Mouse (Mus musculus): Measurements from ENCODE around the gene Adam15.

- no peak for TF ChIP-seq CTCF (IDR thresholded peaks at IDR 0.05; ENCODE audit: borderline replicate concordance, insufficient read depth, low read length)
- TF ChIP-seq POLR2A (IDR thresholded peaks at IDR 0.05; ENCODE audit: low read depth, low read length): no peak
Measured at GRCm38 (mm10) chr3:89330948-89331347, 18.8 kb downstream of the Adam15 start.

Data from embryonic fibroblast, embryonic 13.5 days (primary cell).